Mouse (Mus musculus): Measurements from ENCODE around the gene Eif4b. TPM values are rescaled to one million over a fixed set of nuclear protein-coding genes. Genes with fewer than 3 reads are reported as not detected.
A peak's percentile ranks its signal among the peaks of the same experiment; 100 is the strongest.

Gene Eif4b
- polyA plus RNA-seq, 1 experiment from 2014 or later, result 43.6 TPM

- Histone ChIP-seq H3K9me3 (replicated peaks; ENCODE audit: control insufficient read depth, low read length) (no peaks in the 10 kb centered on the region), H3K36me3 (ENCODE audit: control insufficient read depth, insufficient read depth) (peaks cover 25% of the 10 kb centered on the region)
- ATAC-seq (ENCODE audit: low read depth), result no peak
These were observed 9.5 kb downstream of the Eif4b start for GRCm38 (mm10) chr15:102083028-102083427.

DNA sequence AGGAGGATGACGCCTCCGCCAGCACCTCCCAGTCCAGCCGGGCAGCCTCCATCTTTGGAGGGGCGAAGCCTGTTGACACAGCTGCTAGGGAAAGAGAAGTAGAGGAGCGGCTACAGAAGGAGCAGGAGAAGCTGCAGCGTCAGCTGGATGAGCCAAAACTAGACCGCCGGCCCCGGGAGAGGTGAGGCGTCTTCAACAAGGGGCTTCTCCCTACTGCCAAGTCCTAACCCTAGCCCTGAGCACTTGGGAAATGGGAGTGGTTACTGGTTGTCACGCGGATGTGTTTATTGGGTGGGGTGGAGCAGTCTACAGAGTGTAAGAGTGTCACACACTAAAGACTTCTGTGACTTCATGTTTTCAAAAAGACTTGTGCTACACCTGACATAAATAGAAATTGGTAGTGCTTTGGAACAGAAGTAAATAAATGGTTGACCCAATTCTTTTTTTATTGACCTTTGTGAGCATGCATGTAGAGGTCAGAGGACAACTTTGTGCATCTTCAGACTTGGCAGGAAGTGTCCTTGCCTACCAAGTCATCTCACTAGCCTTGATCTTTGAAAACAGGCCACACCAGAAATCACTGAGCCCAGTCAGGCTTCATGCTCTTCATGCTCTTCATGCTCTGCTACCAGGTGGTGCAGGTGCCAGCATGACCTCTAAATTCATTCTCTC, 16.5 kb downstream of the Eif4b start:
- H3K9ac ChIP-seq (ENCODE audit: low read depth, low read length), result no peak overlapping the region
- WGBS (ENCODE audit: insufficient replicate concordance), result 74% methylated on average over 12 of the region's 12 CpGs
- H3K27me3 ChIP-seq (ENCODE audit: control insufficient read depth, insufficient read depth, low read depth, low read length), result no peaks in the 10 kb centered on the region
- no peak for ATAC-seq (ENCODE audit: low read depth)
- peaks cover 89% of the 10 kb centered on the region for H3K36me3 ChIP-seq (ENCODE audit: control insufficient read depth, insufficient read depth)
- no peaks in the 10 kb centered on the region for H3K4me1 ChIP-seq (ENCODE audit: control insufficient read depth, low read depth, low read length)
- H3K27ac ChIP-seq (ENCODE audit: low read length), result no peak overlapping the region
- no peak overlapping the region for H3K4me2 ChIP-seq (ENCODE audit: low read depth, low read length)
- H3K9me3 ChIP-seq (replicated peaks; ENCODE audit: control insufficient read depth, low read length), result no peaks in the 10 kb centered on the region
- H3K4me3 ChIP-seq (ENCODE audit: low read depth, low read length), result no peak overlapping the region

More at GRCm38 (mm10) chr15:102083028-102083427, 9.5 kb downstream of the Eif4b start:
- Histone ChIP-seq H3K27me3 (ENCODE audit: control insufficient read depth, insufficient read depth, low read depth, low read length) (no peaks in the 10 kb centered on the region), H3K4me1 (ENCODE audit: control insufficient read depth, low read depth, low read length) (peaks cover 4% of the 10 kb centered on the region; the same call in 1 of the 2 replicates), H3K27ac (ENCODE audit: low read length) (no peak overlapping the region), H3K9ac (ENCODE audit: low read depth, low read length) (no peak overlapping the region), H3K4me3 (ENCODE audit: low read depth, low read length) (no peak overlapping the region), H3K4me2 (ENCODE audit: low read depth, low read length) (no peak overlapping the region)
- 67% methylated on average over 4 of the region's 4 CpGs for WGBS (ENCODE audit: insufficient replicate concordance)

DNA sequence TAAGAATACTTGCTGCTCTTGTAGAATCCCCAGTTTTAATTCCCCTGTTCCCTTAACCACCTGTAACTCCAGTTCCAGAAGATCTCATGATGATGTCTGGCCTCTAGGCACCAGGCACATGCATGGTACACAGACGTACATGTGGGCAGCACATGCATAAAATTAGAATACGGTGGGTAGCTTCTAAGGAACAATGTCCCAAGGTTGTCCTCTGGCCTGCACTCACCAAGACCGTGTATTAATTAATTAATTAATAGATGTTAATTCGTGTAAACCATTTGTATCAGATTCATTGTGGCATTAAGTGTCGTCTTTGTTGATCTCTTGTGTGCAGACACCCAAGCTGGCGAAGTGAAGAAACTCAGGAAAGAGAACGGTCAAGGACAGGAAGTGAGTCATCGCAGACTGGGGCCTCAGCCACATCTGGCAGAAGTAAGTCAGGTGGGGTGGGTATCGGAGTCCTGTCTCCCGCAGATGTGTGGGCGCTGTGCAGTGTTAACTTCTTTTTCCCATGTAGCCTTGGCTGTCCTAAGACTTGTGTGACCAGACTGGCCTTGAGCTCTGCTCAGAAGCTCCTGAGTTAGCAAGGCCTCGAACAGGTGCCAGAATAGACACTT, 17.6 kb downstream of the Eif4b start:
- H3K9ac ChIP-seq (ENCODE audit: low read depth, low read length), result no peak overlapping the region
- WGBS (ENCODE audit: insufficient replicate concordance), result 52% methylated on average over 12 of the region's 12 CpGs
- peak; percentile 24; the same call in 1 of the 2 replicates for ATAC-seq (ENCODE audit: low read depth)
- H3K4me2 ChIP-seq (ENCODE audit: low read depth, low read length), result no peak overlapping the region
- peaks cover 88% of the 10 kb centered on the region for H3K36me3 ChIP-seq (ENCODE audit: control insufficient read depth, insufficient read depth)
- no peaks in the 10 kb centered on the region for H3K9me3 ChIP-seq (replicated peaks; ENCODE audit: control insufficient read depth, low read length)
- H3K4me3 ChIP-seq (ENCODE audit: low read depth, low read length), result no peak overlapping the region
- H3K27me3 ChIP-seq (ENCODE audit: control insufficient read depth, insufficient read depth, low read depth, low read length), result no peaks in the 10 kb centered on the region
- no peaks in the 10 kb centered on the region for H3K4me1 ChIP-seq (ENCODE audit: control insufficient read depth, low read depth, low read length)
- no peak overlapping the region for H3K27ac ChIP-seq (ENCODE audit: low read length)

- Histone ChIP-seq H3K36me3 (ENCODE audit: control insufficient read depth, insufficient read depth) (peaks cover 85% of the 10 kb centered on the region), H3K27me3 (ENCODE audit: control insufficient read depth, insufficient read depth, low read depth, low read length) (no peaks in the 10 kb centered on the region), H3K9ac (ENCODE audit: low read depth, low read length) (no peak overlapping the region), H3K9me3 (replicated peaks; ENCODE audit: control insufficient read depth, low read length) (no peaks in the 10 kb centered on the region), H3K4me3 (ENCODE audit: low read depth, low read length) (no peak overlapping the region), H3K27ac (ENCODE audit: low read length) (no peak overlapping the region), H3K4me2 (ENCODE audit: low read depth, low read length) (no peak overlapping the region), H3K4me1 (ENCODE audit: control insufficient read depth, low read depth, low read length) (no peaks in the 10 kb centered on the region)
- 82% methylated on average over 1 of the region's 1 CpGs for WGBS (ENCODE audit: insufficient replicate concordance)
- ATAC-seq (ENCODE audit: low read depth), result no peak
These were observed 18.1 kb downstream of the Eif4b start for GRCm38 (mm10) chr15:102091688-102092087.

DNA sequence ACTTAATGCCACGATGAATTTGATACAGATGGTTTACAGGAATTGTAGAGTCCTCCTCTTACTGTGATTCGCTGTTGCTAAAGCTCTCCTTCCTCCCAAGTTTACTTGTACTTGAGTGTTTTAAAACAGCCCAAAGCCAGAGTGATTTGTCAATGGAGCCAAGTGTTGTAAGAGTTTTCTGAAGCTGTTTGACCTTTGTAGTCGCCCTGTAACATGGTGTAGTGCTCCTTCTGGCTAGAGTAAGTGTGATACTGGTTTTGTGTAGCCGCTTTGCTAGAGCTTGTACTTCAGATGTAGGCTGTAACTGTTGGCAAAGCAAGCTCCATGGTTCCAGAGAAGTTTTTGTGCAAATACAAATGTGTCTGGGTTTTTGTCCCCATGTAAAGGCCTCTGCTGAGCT, 18.6 kb downstream of the Eif4b start:
- no peaks in the 10 kb centered on the region for H3K9me3 ChIP-seq (replicated peaks; ENCODE audit: control insufficient read depth, low read length)
- peaks cover 79% of the 10 kb centered on the region for H3K36me3 ChIP-seq (ENCODE audit: control insufficient read depth, insufficient read depth)
- no peaks in the 10 kb centered on the region for H3K27me3 ChIP-seq (ENCODE audit: control insufficient read depth, insufficient read depth, low read depth, low read length)
- no peak overlapping the region for H3K27ac ChIP-seq (ENCODE audit: low read length)
- no peak overlapping the region for H3K4me2 ChIP-seq (ENCODE audit: low read depth, low read length)
- 81% methylated on average over 4 of the region's 4 CpGs for WGBS (ENCODE audit: insufficient replicate concordance)
- H3K9ac ChIP-seq (ENCODE audit: low read depth, low read length), result no peak overlapping the region
- H3K4me3 ChIP-seq (ENCODE audit: low read depth, low read length), result no peak overlapping the region
- H3K4me1 ChIP-seq (ENCODE audit: control insufficient read depth, low read depth, low read length), result peaks cover 1% of the 10 kb centered on the region; the same call in 1 of the 2 replicates
- no peak for ATAC-seq (ENCODE audit: low read depth)

DNA sequence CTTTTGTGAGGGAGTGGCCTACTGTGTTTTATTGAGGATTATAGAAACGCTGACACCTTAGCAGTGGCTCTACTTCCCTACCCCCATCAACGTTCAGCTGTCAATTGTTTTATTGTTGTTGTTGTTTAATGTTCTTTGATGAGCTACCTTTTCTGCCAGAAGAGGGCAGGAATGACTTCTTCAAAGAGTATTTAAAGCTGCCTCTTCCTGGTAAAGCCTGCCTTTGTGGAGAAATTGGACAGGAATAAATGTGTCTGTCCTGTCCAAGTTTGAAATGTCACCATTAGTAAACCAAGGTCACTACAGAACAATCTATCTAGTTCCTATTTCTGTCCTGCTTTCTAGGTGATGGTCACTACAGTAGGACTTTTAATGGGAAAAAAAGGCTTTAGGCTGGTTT, 20.6 kb downstream of the Eif4b start:
- Histone ChIP-seq H3K4me3 (ENCODE audit: low read depth, low read length) (no peak overlapping the region), H3K36me3 (ENCODE audit: control insufficient read depth, insufficient read depth) (peaks cover 64% of the 10 kb centered on the region), H3K9ac (ENCODE audit: low read depth, low read length) (no peak overlapping the region), H3K4me1 (ENCODE audit: control insufficient read depth, low read depth, low read length) (peaks cover 2% of the 10 kb centered on the region; the same call in 1 of the 2 replicates), H3K27me3 (ENCODE audit: control insufficient read depth, insufficient read depth, low read depth, low read length) (no peaks in the 10 kb centered on the region), H3K4me2 (ENCODE audit: low read depth, low read length) (no peak overlapping the region), H3K9me3 (replicated peaks; ENCODE audit: control insufficient read depth, low read length) (no peaks in the 10 kb centered on the region), H3K27ac (ENCODE audit: low read length) (no peak overlapping the region)
- no peak for ATAC-seq (ENCODE audit: low read depth)
- WGBS (ENCODE audit: insufficient replicate concordance), result 58% methylated on average over 2 of the region's 2 CpGs

GRCm38 (mm10) chr15:102094988-102095387, 21.4 kb downstream of the Eif4b start:
- Histone ChIP-seq H3K4me3 (ENCODE audit: low read depth, low read length) (no peak overlapping the region), H3K36me3 (ENCODE audit: control insufficient read depth, insufficient read depth) (peaks cover 56% of the 10 kb centered on the region), H3K9me3 (replicated peaks; ENCODE audit: control insufficient read depth, low read length) (no peaks in the 10 kb centered on the region), H3K9ac (ENCODE audit: low read depth, low read length) (no peak overlapping the region), H3K4me1 (ENCODE audit: control insufficient read depth, low read depth, low read length) (peaks cover 7% of the 10 kb centered on the region), H3K4me2 (ENCODE audit: low read depth, low read length) (no peak overlapping the region), H3K27ac (ENCODE audit: low read length) (no peak overlapping the region), H3K27me3 (ENCODE audit: control insufficient read depth, insufficient read depth, low read depth, low read length) (peaks cover under 1% of the 10 kb centered on the region)
- no peak for ATAC-seq (ENCODE audit: low read depth)
- 77% methylated on average over 16 of the region's 16 CpGs for WGBS (ENCODE audit: insufficient replicate concordance)

GRCm38 (mm10) chr15:102097147-102097915, 23.8 kb downstream of the Eif4b start:
- WGBS (ENCODE audit: insufficient replicate concordance), result 32% methylated on average over 8 of the region's 8 CpGs
- ATAC-seq (ENCODE audit: low read depth), result no peak
- Histone ChIP-seq H3K36me3 (ENCODE audit: control insufficient read depth, insufficient read depth) (peaks cover 33% of the 10 kb centered on the region), H3K9ac (ENCODE audit: low read depth, low read length) (no peak overlapping the region), H3K4me2 (ENCODE audit: low read depth, low read length) (no peak overlapping the region), H3K4me1 (ENCODE audit: control insufficient read depth, low read depth, low read length) (peaks cover 20% of the 10 kb centered on the region), H3K9me3 (replicated peaks; ENCODE audit: control insufficient read depth, low read length) (no peaks in the 10 kb centered on the region), H3K4me3 (ENCODE audit: low read depth, low read length) (no peak overlapping the region), H3K27me3 (ENCODE audit: control insufficient read depth, insufficient read depth, low read depth, low read length) (peaks cover 17% of the 10 kb centered on the region), H3K27ac (ENCODE audit: low read length) (no peak overlapping the region)

All from liver, embryonic 16.5 days (tissue).